7 mouse cellular contexts compared by ENCODE assay signal in genomic region chr8:4252934-4253841, GRCm38 (mm10). TPM values are rescaled to one million over a fixed set of nuclear protein-coding genes. Genes with fewer than 3 reads are reported as not detected.
A peak's percentile ranks its signal among the peaks of the same experiment; 100 is the strongest.
DNase-seq lines count a peak whose midpoint lies in the region; ATAC-seq and TF ChIP-seq lines count a peak whose summit lies in the region.

TSS of gene Snapc2 (plus strand) at chr8:4253080.

- no peaks in the 10 kb centered on the region for H3K4me1 ChIP-seq in intestine, postnatal 0 days (replicated peaks; ENCODE audit: control insufficient read depth, insufficient read depth, low read length)
- H3K4me1 ChIP-seq in midbrain, embryonic 12.5 days: peaks cover 52% of the 10 kb centered on the region
- peaks cover 11% of the 10 kb centered on the region for H3K4me1 ChIP-seq in small intestine, adult 2 months (ENCODE audit: control insufficient read depth, insufficient read depth, insufficient read length, low read length)

- DNase-seq in adrenal gland, adult 2 months: peak; percentile 98
- peak; percentile 92 for DNase-seq in embryo, embryonic 11.5 days (ENCODE audit: low read depth, low spot score)
- DNase-seq in gastrocnemius, postnatal 4 days (ENCODE audit: low spot score in 2 of 2): peak; percentile 91 to 98
- DNase-seq in left cerebral cortex, postnatal 4 days: peak; percentile 96

- intact Hi-C loops in left cerebral cortex, postnatal 4 days (cut with DNase I): no loop called here

- peak within 1 kb of the TSS; percentile 92 for H3K4me3 ChIP-seq in intestine, postnatal 0 days (ENCODE audit: low read depth, low read length)
- peak within 1 kb of the TSS; percentile 94 for H3K4me3 ChIP-seq in midbrain, embryonic 12.5 days
- H3K4me3 ChIP-seq in small intestine, adult 2 months (ENCODE audit: low read depth, low read length): peak within 1 kb of the TSS; percentile 93

- peak within 1 kb of the TSS; percentile 59 for H3K9ac ChIP-seq in intestine, postnatal 0 days (ENCODE audit: low read depth, low read length)
- H3K9ac ChIP-seq in midbrain, embryonic 12.5 days (replicated peaks): peak within 1 kb of the TSS; percentile 90

- no peaks in the 10 kb centered on the region for H3K9me3 ChIP-seq in intestine, postnatal 0 days (ENCODE audit: control insufficient read depth)
- no peaks in the 10 kb centered on the region for H3K9me3 ChIP-seq in midbrain, embryonic 12.5 days

- TF ChIP-seq CTCF in intestine, postnatal 0 days (IDR thresholded peaks at IDR 0.05; ENCODE audit: low read depth): no peak
- no peak for TF ChIP-seq CTCF in small intestine, adult 2 months (IDR thresholded peaks at IDR 0.05; ENCODE audit: extremely low read depth, insufficient read length, insufficient replicate concordance, low read depth, low read length)

- H3K4me2 ChIP-seq in intestine, postnatal 0 days (replicated peaks; ENCODE audit: low read depth): peak within 1 kb of the TSS; percentile 90
- peak within 1 kb of the TSS; percentile 73 for H3K4me2 ChIP-seq in midbrain, embryonic 12.5 days (replicated peaks)

- H3K27me3 ChIP-seq in intestine, postnatal 0 days (replicated peaks; ENCODE audit: control insufficient read depth, insufficient read depth, low read length): no peaks in the 10 kb centered on the region
- peaks cover 14% of the 10 kb centered on the region for H3K27me3 ChIP-seq in midbrain, embryonic 12.5 days
- H3K27me3 ChIP-seq in small intestine, adult 2 months (ENCODE audit: control insufficient read depth, insufficient read depth, low read length): no peaks in the 10 kb centered on the region

- peak; percentile 50; the same call in 1 of the 2 replicates for TF ChIP-seq POLR2A in small intestine, adult 2 months (IDR thresholded peaks at IDR 0.05; ENCODE audit: low read depth, low read length)

- under 1% methylated on average over 69 of the region's 69 CpGs for WGBS in intestine, postnatal 0 days
- under 1% methylated on average over 69 of the region's 69 CpGs for WGBS in midbrain, embryonic 12.5 days
- under 1% methylated on average over 69 of the region's 69 CpGs for WGBS in small intestine, adult 2 months

- peak; percentile 93 for ATAC-seq in intestine, postnatal 0 days
- ATAC-seq in midbrain, embryonic 12.5 days (ENCODE audit: low FRiP score, low read depth): peak; percentile 86

- H3K36me3 ChIP-seq in intestine, postnatal 0 days (ENCODE audit: control insufficient read depth, insufficient read depth): peaks cover 22% of the 10 kb centered on the region
- peaks cover 32% of the 10 kb centered on the region for H3K36me3 ChIP-seq in midbrain, embryonic 12.5 days
- H3K36me3 ChIP-seq in small intestine, adult 2 months (ENCODE audit: control insufficient read depth, insufficient read depth, low read length): peaks cover 5% of the 10 kb centered on the region; the same call in 1 of the 2 replicates

- peak within 1 kb of the TSS; percentile 71 for H3K27ac ChIP-seq in intestine, postnatal 0 days (ENCODE audit: low read depth, low read length)
- H3K27ac ChIP-seq in midbrain, embryonic 12.5 days (replicated peaks): peak within 1 kb of the TSS; percentile 92
- H3K27ac ChIP-seq in small intestine, adult 2 months (ENCODE audit: insufficient read depth, low read depth, low read length): peak within 1 kb of the TSS; percentile 63

RNA-seq across cellular contexts. Expression of gene Snapc2, which starts in this region (rescaled TPM):
- total RNA-seq in adrenal gland, adult 2 months (2021): 10 to 100 TPM; 26.6 to 29.4 TPM
- polyA plus RNA-seq in adrenal gland, adult 2 months (2012; rRNA removed): 60.6 and 60.7 TPM in 2 replicates
- 10 to 100 TPM; 21.7 to 22.5 TPM for total RNA-seq in gastrocnemius, postnatal 4 days (2021)
- 21.5 and 22.2 TPM in 2 replicates for polyA plus RNA-seq in intestine, postnatal 0 days (2015; fragmentation: Nextera tagmentation; extraction: Ambion mirVana)
- 10 to 100 TPM; 32.6 to 34.4 TPM for total RNA-seq in left cerebral cortex, postnatal 4 days (2021)
- polyA plus RNA-seq in midbrain, embryonic 12.5 days (2016; fragmentation: Nextera tagmentation; extraction: Ambion mirVana): 61.9 and 63.0 TPM in 2 replicates
- 15.0 and 22.6 TPM in 2 replicates for polyA plus RNA-seq in small intestine, adult 2 months (2012; rRNA removed)

Comparison
In these comparisons a context has a peak if more than half of its experiments do, and no peak if none do; other contexts are left out.
1. Peak in every context shown above with its lines: DNase-seq, ATAC-seq, H3K4me3 ChIP-seq and H3K27ac ChIP-seq.